ENCODE assay signal across 27 mouse cellular contexts in genomic region chr2:42260677-42261076, GRCm38 (mm10).
DNase-seq lines count a peak whose midpoint lies in the region; ATAC-seq and TF ChIP-seq lines count a peak whose summit lies in the region.
"Had no signal": no experiment of that assay in that cellular context is flagged by ENCODE, and none has a peak within 500 bp of the region (broad histone marks: within the 10 kb centered on the region; RNA-seq: fewer than 3 reads in every experiment).

No protein-coding gene starts in this region.

- H3K27me3 ChIP-seq in intestine, embryonic 14.5 days (replicated peaks; ENCODE audit: control insufficient read depth, insufficient read depth, low read length) = no peaks in the 10 kb centered on the region
- H3K27me3 ChIP-seq in intestine, postnatal 0 days (replicated peaks; ENCODE audit: control insufficient read depth, insufficient read depth, low read length) = no peaks in the 10 kb centered on the region
- no peaks in the 10 kb centered on the region for H3K27me3 ChIP-seq in lung, embryonic 15.5 days
- no peaks in the 10 kb centered on the region for H3K27me3 ChIP-seq in MEL (ENCODE audit: control insufficient read depth in 1 of 2, insufficient read depth in 2 of 2, low read length in 2 of 2)
- H3K27me3 ChIP-seq: heart, embryonic 15.5 days; hindbrain, embryonic 15.5 days; intestine, embryonic 15.5 days; limb, embryonic 13.5 days; liver, embryonic 12.5 days; midbrain, embryonic 12.5 days; Patski; stomach, embryonic 15.5 days had no signal

- no peak for TF ChIP-seq CTCF in intestine, postnatal 0 days (IDR thresholded peaks at IDR 0.05; ENCODE audit: low read depth)
- no peak for TF ChIP-seq CTCF in MEL (IDR thresholded peaks at IDR 0.05 in 2 of 3, conservative IDR thresholded peaks at IDR 0.05 in 1 of 3; ENCODE audit: control insufficient read depth in 1 of 3, insufficient read depth in 1 of 3, low read depth in 2 of 3, low read length in 3 of 3, poor library complexity in 1 of 3, severe bottlenecking in 1 of 3)
- no peak for TF ChIP-seq CTCF in brain, embryonic 14.5 days (IDR thresholded peaks at IDR 0.05; ENCODE audit: borderline replicate concordance, extremely low read depth, insufficient read depth, insufficient read length)

- H3K4me2 ChIP-seq in intestine, embryonic 14.5 days (ENCODE audit: low read length) = no peak overlapping the region
- H3K4me2 ChIP-seq in intestine, postnatal 0 days (replicated peaks; ENCODE audit: low read depth) = no peak overlapping the region
- H3K4me2 ChIP-seq in lung, embryonic 15.5 days = no peak overlapping the region
- H3K4me2 ChIP-seq: heart, embryonic 15.5 days; hindbrain, embryonic 15.5 days; intestine, embryonic 15.5 days; limb, embryonic 13.5 days; liver, embryonic 12.5 days; midbrain, embryonic 12.5 days; stomach, embryonic 15.5 days had no signal

- 15% methylated on average over 2 of the region's 2 CpGs for WGBS in intestine, embryonic 14.5 days
- WGBS in intestine, postnatal 0 days = 22% methylated on average over 2 of the region's 2 CpGs
- 22% methylated on average over 2 of the region's 2 CpGs for WGBS in lung, embryonic 15.5 days

- no peak for TF ChIP-seq POLR2A in MEL (IDR thresholded peaks at IDR 0.05; ENCODE audit: control insufficient read depth in 1 of 2, insufficient read depth in 1 of 2, low read depth in 1 of 2, low read length in 2 of 2, poor library complexity in 1 of 2)
- TF ChIP-seq POLR2A in brain, embryonic 14.5 days (IDR thresholded peaks at IDR 0.05; ENCODE audit: borderline replicate concordance, extremely low read depth, insufficient read depth, insufficient read length, poor library complexity, severe bottlenecking) = no peak

- H3K79me2 ChIP-seq in MEL (ENCODE audit: control insufficient read depth, insufficient read depth, low read length, poor library complexity) = no peaks in the 10 kb centered on the region

- ATAC-seq in intestine, embryonic 14.5 days (replicated peaks; ENCODE audit: low FRiP score, low TSS enrichment, low read depth) = 0 out of 2 replicates have a peak, but pooled peaks have one; percentile 15
- ATAC-seq in intestine, postnatal 0 days = no peak
- ATAC-seq in lung, embryonic 15.5 days (ENCODE audit: borderline replicate concordance, extremely low read depth, low FRiP score, low TSS enrichment) = peak; percentile 46; the same call in 1 of the 2 replicates
- ATAC-seq: forebrain, embryonic 14.5 days; intestine, embryonic 15.5 days; liver, embryonic 12.5 days; liver, postnatal 0 days; Patski had no signal

- H3K4me1 ChIP-seq in intestine, embryonic 14.5 days (replicated peaks; ENCODE audit: control insufficient read depth, insufficient read depth, low read length) = no peaks in the 10 kb centered on the region; the same call in 1 of the 2 replicates
- no peaks in the 10 kb centered on the region for H3K4me1 ChIP-seq in intestine, postnatal 0 days (replicated peaks; ENCODE audit: control insufficient read depth, insufficient read depth, low read length)
- no peaks in the 10 kb centered on the region for H3K4me1 ChIP-seq in lung, embryonic 15.5 days
- H3K4me1 ChIP-seq in MEL (ENCODE audit: control insufficient read depth in 1 of 2, insufficient read depth in 2 of 2, low read length in 2 of 2) = peaks cover 14 to 38% of the 10 kb centered on the region in 2 experiments
- H3K4me1 ChIP-seq: heart, embryonic 15.5 days; hindbrain, embryonic 15.5 days; intestine, embryonic 15.5 days; limb, embryonic 13.5 days; liver, embryonic 12.5 days; midbrain, embryonic 12.5 days; stomach, embryonic 15.5 days had no signal

- peak; percentile 66 to 70; a peak in 3 of 4 replicates for TF ChIP-seq EP300 in MEL (IDR thresholded peaks at IDR 0.05; ENCODE audit: low read depth in 1 of 2, low read length in 2 of 2)

- H3K36me3 ChIP-seq in intestine, embryonic 14.5 days (ENCODE audit: control insufficient read depth, insufficient read depth, low read length) = no peaks in the 10 kb centered on the region
- H3K36me3 ChIP-seq in intestine, postnatal 0 days (ENCODE audit: control insufficient read depth, insufficient read depth) = no peaks in the 10 kb centered on the region
- no peaks in the 10 kb centered on the region for H3K36me3 ChIP-seq in lung, embryonic 15.5 days
- H3K36me3 ChIP-seq in MEL (ENCODE audit: control insufficient read depth in 1 of 2, insufficient read depth in 2 of 2, low read length in 2 of 2) = peaks cover 0 to 31% of the 10 kb centered on the region in 2 experiments; a peak in 2 of 4 replicates
- H3K36me3 ChIP-seq: heart, embryonic 15.5 days; hindbrain, embryonic 15.5 days; intestine, embryonic 15.5 days; limb, embryonic 13.5 days; liver, embryonic 12.5 days; midbrain, embryonic 12.5 days; stomach, embryonic 15.5 days had no signal

- H3K9ac ChIP-seq in intestine, embryonic 14.5 days (ENCODE audit: low read length) = no peak overlapping the region
- H3K9ac ChIP-seq in intestine, postnatal 0 days (ENCODE audit: low read depth, low read length) = no peak overlapping the region
- no peak overlapping the region for H3K9ac ChIP-seq in lung, embryonic 15.5 days
- H3K9ac ChIP-seq in MEL (ENCODE audit: control insufficient read depth, low read depth, low read length, poor library complexity, severe bottlenecking) = peak overlapping the region; percentile 81
- H3K9ac ChIP-seq: heart, embryonic 15.5 days; hindbrain, embryonic 15.5 days; intestine, embryonic 15.5 days; limb, embryonic 13.5 days; liver, embryonic 12.5 days; liver, postnatal 0 days; midbrain, embryonic 12.5 days; stomach, embryonic 15.5 days had no signal

- DNase-seq in intestine, embryonic 14.5 days (ENCODE audit: low spot score) = no peak
- DNase-seq in lung, postnatal 10 days = no peak
- peak; percentile 66 for DNase-seq in MEL (ENCODE audit: low read depth, low spot score)
- peak; percentile 30 for DNase-seq in brain, embryonic 14.5 days (ENCODE audit: low read depth)
- DNase-seq: adrenal gland, postnatal 14 days; B cell, adult 2 months; cerebellum, adult 2 months; cerebellum, postnatal 25 days; gastrocnemius, postnatal 14 days; heart, postnatal 36 days; kidney, adult 9 months; kidney, postnatal 36 days; liver, postnatal 0 days; right cerebral cortex, postnatal 25 days had no signal

- H3K9me3 ChIP-seq in intestine, embryonic 14.5 days (ENCODE audit: control insufficient read depth, low read length) = no peaks in the 10 kb centered on the region
- no peaks in the 10 kb centered on the region for H3K9me3 ChIP-seq in intestine, postnatal 0 days (ENCODE audit: control insufficient read depth)
- no peaks in the 10 kb centered on the region for H3K9me3 ChIP-seq in lung, embryonic 15.5 days
- no peaks in the 10 kb centered on the region for H3K9me3 ChIP-seq in MEL (replicated peaks; ENCODE audit: insufficient read depth, low read length)
- H3K9me3 ChIP-seq: heart, embryonic 15.5 days; hindbrain, embryonic 15.5 days; intestine, embryonic 15.5 days; limb, embryonic 13.5 days; liver, embryonic 12.5 days; midbrain, embryonic 12.5 days; stomach, embryonic 15.5 days had no signal

- TF ChIP-seq RAD21 in MEL (IDR thresholded peaks at IDR 0.05; ENCODE audit: low read depth, low read length) = no peak

- H3K4me3 ChIP-seq in intestine, embryonic 14.5 days (ENCODE audit: low read depth, low read length) = no peak overlapping the region
- no peak overlapping the region for H3K4me3 ChIP-seq in intestine, postnatal 0 days (ENCODE audit: low read depth, low read length)
- no peak overlapping the region for H3K4me3 ChIP-seq in lung, embryonic 15.5 days
- peak overlapping the region; percentile 32 to 35 for H3K4me3 ChIP-seq in MEL (ENCODE audit: control insufficient read depth in 1 of 2, insufficient read depth in 1 of 2, low read depth in 2 of 2, low read length in 2 of 2)
- H3K4me3 ChIP-seq: heart, embryonic 15.5 days; hindbrain, embryonic 15.5 days; intestine, embryonic 15.5 days; layer of hippocampus, adult 2 months; left cerebral cortex, adult 2 months; limb, embryonic 13.5 days; liver, embryonic 12.5 days; midbrain, embryonic 12.5 days; stomach, embryonic 15.5 days had no signal

- H3K27ac ChIP-seq in intestine, embryonic 14.5 days (ENCODE audit: low read depth) = no peak overlapping the region
- no peak overlapping the region for H3K27ac ChIP-seq in intestine, postnatal 0 days (ENCODE audit: low read depth, low read length)
- no peak overlapping the region for H3K27ac ChIP-seq in lung, embryonic 15.5 days
- H3K27ac ChIP-seq in MEL (ENCODE audit: control insufficient read depth, low read depth, low read length) = peak overlapping the region; percentile 100
- H3K27ac ChIP-seq: heart, embryonic 15.5 days; hindbrain, embryonic 15.5 days; intestine, embryonic 15.5 days; layer of hippocampus, adult 2 months; left cerebral cortex, adult 2 months; limb, embryonic 13.5 days; liver, embryonic 12.5 days; midbrain, embryonic 12.5 days; stomach, embryonic 15.5 days had no signal

TF ChIP-seq in MEL, 35 proteins besides CTCF, POLR2A, EP300 and RAD21:
- TF ChIP-seq RCOR1 (IDR thresholded peaks at IDR 0.05; ENCODE audit: low read depth, low read length) = 0 out of 2 replicates have a peak, but pooled peaks have one; percentile 31
- TF ChIP-seq HCFC1 (IDR thresholded peaks at IDR 0.05; ENCODE audit: low read depth, low read length) = no peak
- TF ChIP-seq MEF2A (IDR thresholded peaks at IDR 0.05; ENCODE audit: extremely low read depth, insufficient replicate concordance, low read depth, low read length, poor library complexity, severe bottlenecking) = no peak
- no peak for TF ChIP-seq MAX (IDR thresholded peaks at IDR 0.05; ENCODE audit: low read length)
- peak; percentile 79 for TF ChIP-seq GATA1 (IDR thresholded peaks at IDR 0.05; ENCODE audit: low read depth, low read length)
- peak; percentile 47; the same call in 1 of the 2 replicates for TF ChIP-seq JUND (IDR thresholded peaks at IDR 0.05; ENCODE audit: low read depth, low read length)
- TF ChIP-seq TCF12 (IDR thresholded peaks at IDR 0.05; ENCODE audit: low read depth, low read length) = peak; percentile 54; the same call in 1 of the 2 replicates
- peak; percentile 64 for TF ChIP-seq ETS1 (IDR thresholded peaks at IDR 0.05; ENCODE audit: low read depth, low read length)
- no peak for TF ChIP-seq SIN3A (IDR thresholded peaks at IDR 0.05; ENCODE audit: low read length)
- TF ChIP-seq KAT2A (conservative IDR thresholded peaks at IDR 0.05; ENCODE audit: low read depth, low read length) = no peak
- no peak for TF ChIP-seq ZC3H11A (IDR thresholded peaks at IDR 0.05; ENCODE audit: low read depth, low read length)
TF ChIP-seq in MEL: peak in this region for 5.

Comparison
In these comparisons a context has a peak if more than half of its experiments do, and no peak if none do; other contexts are left out.
1. DNase-seq: peak in MEL (single experiment) and brain, embryonic 14.5 days (single experiment); none in intestine, embryonic 14.5 days (single experiment) and lung, postnatal 10 days (single experiment).
2. H3K4me3 ChIP-seq: peak in MEL (2 of 2); none in intestine, embryonic 14.5 days (single experiment), intestine, postnatal 0 days (single experiment) and lung, embryonic 15.5 days (single experiment).